Mouse (Mus musculus): ENCODE data around the gene March1. TPM values are rescaled to one million over a fixed set of nuclear protein-coding genes. Genes with fewer than 3 reads are reported as not detected.
A peak's percentile ranks its signal among the peaks of the same experiment; 100 is the strongest.
"Not testable (repeated sequence)": the region's sequence is repeated elsewhere in the genome, so short reads cannot be mapped to it uniquely, and the experiment has no call there.

Gene March1
- polyA plus RNA-seq, 1 experiment from 2014 or later: 0.45 TPM

GRCm38 (mm10) chr8:66413101-66413500 is 795.4 kb downstream of the March1 start:
- Histone ChIP-seq H3K9me3 (ENCODE audit: low read depth, low read length) (no peaks in the 10 kb centered on the region), H3K27me3 (ENCODE audit: insufficient read depth, low read length) (no peaks in the 10 kb centered on the region), H3K4me3 (ENCODE audit: low read depth, low read length) (no peak overlapping the region), H3K27ac (ENCODE audit: low read depth) (no peak overlapping the region), H3K36me3 (ENCODE audit: insufficient read depth) (no peaks in the 10 kb centered on the region), H3K4me2 (no peak overlapping the region), H3K9ac (no peak overlapping the region), H3K4me1 (ENCODE audit: insufficient read depth) (no peaks in the 10 kb centered on the region)
- no peak for ATAC-seq (ENCODE audit: insufficient read depth)
- TF ChIP-seq CTCF (IDR thresholded peaks at IDR 0.05; ENCODE audit: low read depth): no peak
- WGBS: 50% methylated on average over 2 of the region's 2 CpGs
- DNase-seq: peak; percentile 19

- WGBS: 74% methylated on average over 2 of the region's 2 CpGs
- Histone ChIP-seq H3K4me1 (ENCODE audit: insufficient read depth) (no peaks in the 10 kb centered on the region), H3K9me3 (ENCODE audit: low read depth, low read length) (no peaks in the 10 kb centered on the region), H3K4me3 (ENCODE audit: low read depth, low read length) (no peak overlapping the region), H3K4me2 (no peak overlapping the region), H3K9ac (no peak overlapping the region), H3K27me3 (ENCODE audit: insufficient read depth, low read length) (no peaks in the 10 kb centered on the region), H3K27ac (ENCODE audit: low read depth) (no peak overlapping the region), H3K36me3 (ENCODE audit: insufficient read depth) (no peaks in the 10 kb centered on the region)
- TF ChIP-seq CTCF (IDR thresholded peaks at IDR 0.05; ENCODE audit: low read depth): no peak
- ATAC-seq (ENCODE audit: insufficient read depth): no peak
- no peak for DNase-seq
These were observed 797.5 kb downstream of the March1 start for GRCm38 (mm10) chr8:66415234-66415633.

- H3K4me3 ChIP-seq (ENCODE audit: low read depth, low read length); H3K9me3 ChIP-seq (ENCODE audit: low read depth, low read length); H3K4me1 ChIP-seq (ENCODE audit: insufficient read depth); DNase-seq; H3K27me3 ChIP-seq (ENCODE audit: insufficient read depth, low read length); H3K4me2 ChIP-seq; H3K36me3 ChIP-seq (ENCODE audit: insufficient read depth); H3K27ac ChIP-seq (ENCODE audit: low read depth); H3K9ac ChIP-seq; ATAC-seq (ENCODE audit: insufficient read depth): not testable (repeated sequence)
- 82% methylated on average over 4 of the region's 4 CpGs for WGBS
These were observed 799.9 kb downstream of the March1 start for GRCm38 (mm10) chr8:66417591-66417990.

- no peak for DNase-seq
- H3K9ac ChIP-seq: no peak overlapping the region
- no peak overlapping the region for H3K4me2 ChIP-seq
- no peaks in the 10 kb centered on the region for H3K36me3 ChIP-seq (ENCODE audit: insufficient read depth)
- TF ChIP-seq CTCF (IDR thresholded peaks at IDR 0.05; ENCODE audit: low read depth): no peak
- WGBS: 64% methylated on average over 2 of the region's 2 CpGs
- no peaks in the 10 kb centered on the region for H3K4me1 ChIP-seq (ENCODE audit: insufficient read depth)
- ATAC-seq (ENCODE audit: insufficient read depth): no peak
- H3K27me3 ChIP-seq (ENCODE audit: insufficient read depth, low read length): no peaks in the 10 kb centered on the region
- H3K4me3 ChIP-seq (ENCODE audit: low read depth, low read length): no peak overlapping the region
- H3K9me3 ChIP-seq (ENCODE audit: low read depth, low read length): no peaks in the 10 kb centered on the region
- no peak overlapping the region for H3K27ac ChIP-seq (ENCODE audit: low read depth)
These were observed 812.9 kb downstream of the March1 start for GRCm38 (mm10) chr8:66430639-66431038.

- no peak overlapping the region for H3K4me3 ChIP-seq (ENCODE audit: low read depth, low read length)
- no peak for ATAC-seq (ENCODE audit: insufficient read depth)
- H3K27ac ChIP-seq (ENCODE audit: low read depth): no peak overlapping the region
- DNase-seq: no peak
- H3K9me3 ChIP-seq (ENCODE audit: low read depth, low read length): no peaks in the 10 kb centered on the region
- H3K27me3 ChIP-seq (ENCODE audit: insufficient read depth, low read length): no peaks in the 10 kb centered on the region
- no peaks in the 10 kb centered on the region for H3K36me3 ChIP-seq (ENCODE audit: insufficient read depth)
- no peak overlapping the region for H3K4me2 ChIP-seq
- TF ChIP-seq CTCF (IDR thresholded peaks at IDR 0.05; ENCODE audit: low read depth): no peak
- no peaks in the 10 kb centered on the region for H3K4me1 ChIP-seq (ENCODE audit: insufficient read depth)
- no peak overlapping the region for H3K9ac ChIP-seq
These were observed 815.9 kb downstream of the March1 start for GRCm38 (mm10) chr8:66433577-66433976.

- H3K27me3 ChIP-seq (ENCODE audit: insufficient read depth, low read length): no peaks in the 10 kb centered on the region
- WGBS: 85% methylated on average over 1 of the region's 1 CpGs
- no peak overlapping the region for H3K4me3 ChIP-seq (ENCODE audit: low read depth, low read length)
- no peak overlapping the region for H3K4me2 ChIP-seq
- ATAC-seq (ENCODE audit: insufficient read depth) (no peak), DNase-seq (no peak)
- H3K9ac ChIP-seq: no peak overlapping the region
- no peaks in the 10 kb centered on the region for H3K9me3 ChIP-seq (ENCODE audit: low read depth, low read length)
- no peak for TF ChIP-seq CTCF (IDR thresholded peaks at IDR 0.05; ENCODE audit: low read depth)
- no peaks in the 10 kb centered on the region for H3K4me1 ChIP-seq (ENCODE audit: insufficient read depth)
- no peaks in the 10 kb centered on the region for H3K36me3 ChIP-seq (ENCODE audit: insufficient read depth)
- H3K27ac ChIP-seq (ENCODE audit: low read depth): no peak overlapping the region
These were observed 819.1 kb downstream of the March1 start for GRCm38 (mm10) chr8:66436804-66437203.

GRCm38 (mm10) chr8:66437929-66438328 is 820.2 kb downstream of the March1 start:
- Histone ChIP-seq H3K27ac (ENCODE audit: low read depth) (no peak overlapping the region), H3K36me3 (ENCODE audit: insufficient read depth) (no peaks in the 10 kb centered on the region), H3K4me2 (no peak overlapping the region), H3K4me1 (ENCODE audit: insufficient read depth) (no peaks in the 10 kb centered on the region), H3K9me3 (ENCODE audit: low read depth, low read length) (no peaks in the 10 kb centered on the region), H3K9ac (no peak overlapping the region), H3K4me3 (ENCODE audit: low read depth, low read length) (no peak overlapping the region), H3K27me3 (ENCODE audit: insufficient read depth, low read length) (no peaks in the 10 kb centered on the region)
- WGBS: 41% methylated on average over 3 of the region's 3 CpGs
- DNase-seq (no peak), ATAC-seq (ENCODE audit: insufficient read depth) (no peak)
- no peak for TF ChIP-seq CTCF (IDR thresholded peaks at IDR 0.05; ENCODE audit: low read depth)

GRCm38 (mm10) chr8:66438468-66438867 is 820.8 kb downstream of the March1 start:
- Histone ChIP-seq H3K36me3 (ENCODE audit: insufficient read depth) (no peaks in the 10 kb centered on the region), H3K9ac (no peak overlapping the region), H3K27me3 (ENCODE audit: insufficient read depth, low read length) (no peaks in the 10 kb centered on the region), H3K4me2 (no peak overlapping the region), H3K27ac (ENCODE audit: low read depth) (no peak overlapping the region), H3K4me3 (ENCODE audit: low read depth, low read length) (no peak overlapping the region), H3K4me1 (ENCODE audit: insufficient read depth) (no peaks in the 10 kb centered on the region), H3K9me3 (ENCODE audit: low read depth, low read length) (no peaks in the 10 kb centered on the region)
- ATAC-seq (ENCODE audit: insufficient read depth): no peak
- no peak for DNase-seq
- 80% methylated on average over 4 of the region's 4 CpGs for WGBS
- no peak for TF ChIP-seq CTCF (IDR thresholded peaks at IDR 0.05; ENCODE audit: low read depth)
